Mouse (Mus musculus): Measurements from ENCODE around the gene Gm5269. TPM values are rescaled to one million over a fixed set of nuclear protein-coding genes. Genes with fewer than 3 reads are reported as not detected.

Gm5269 gene
- polyA plus RNA-seq, 1 experiment from 2014 or later = not detected

DNA sequence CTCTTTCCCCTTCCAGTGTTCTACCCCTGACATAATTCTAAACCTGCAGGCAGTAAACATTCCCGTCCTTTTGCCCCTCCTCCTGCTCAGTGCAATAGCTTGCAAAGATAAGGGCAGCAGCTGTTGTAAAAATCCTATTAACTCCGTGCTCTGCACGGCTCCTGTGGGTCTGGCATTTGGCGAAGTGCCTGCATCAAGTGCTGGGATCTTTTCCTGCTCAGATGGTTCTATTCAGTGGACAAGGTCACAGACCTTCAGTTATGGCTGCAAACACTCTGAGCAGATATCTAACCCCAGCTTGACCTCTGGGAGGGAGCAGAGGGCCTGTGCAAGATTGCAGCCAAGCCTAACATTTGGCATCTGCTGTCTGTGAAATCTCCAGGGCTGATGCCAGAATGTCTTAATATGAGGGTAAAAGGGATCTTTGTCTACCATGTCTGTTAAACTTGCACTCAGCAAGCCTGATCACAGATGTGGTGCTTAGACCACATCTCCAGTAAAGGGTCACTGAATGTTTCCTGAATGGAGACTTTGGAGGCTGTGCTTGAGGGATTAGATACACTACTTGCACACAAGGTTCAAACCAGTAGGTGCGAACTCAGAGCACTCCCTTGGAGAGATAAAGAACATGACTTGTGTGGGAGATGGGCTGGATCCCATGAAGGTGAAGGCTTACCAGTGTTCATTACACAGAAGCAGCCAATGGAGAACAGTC, 15.2 kb upstream of the Gm5269 start:
- no peak overlapping the region for H3K4me3 ChIP-seq
- H3K27me3 ChIP-seq (ENCODE audit: low read depth, poor library complexity, severe bottlenecking) = no peaks in the 10 kb centered on the region
- no peaks in the 10 kb centered on the region for H3K36me3 ChIP-seq
- DNase-seq (ENCODE audit: low spot score) = peak; percentile 42
- peaks cover 12% of the 10 kb centered on the region for H3K4me1 ChIP-seq
- H3K9me3 ChIP-seq (replicated peaks) = no peaks in the 10 kb centered on the region
- no peak overlapping the region for H3K27ac ChIP-seq
- WGBS = 14% methylated on average over 5 of the region's 5 CpGs

- Histone ChIP-seq H3K4me1 (peaks cover 12% of the 10 kb centered on the region), H3K36me3 (no peaks in the 10 kb centered on the region), H3K4me3 (no peak overlapping the region), H3K27ac (no peak overlapping the region), H3K27me3 (ENCODE audit: low read depth, poor library complexity, severe bottlenecking) (no peaks in the 10 kb centered on the region), H3K9me3 (replicated peaks) (no peaks in the 10 kb centered on the region)
- no peak for DNase-seq (ENCODE audit: low spot score)
- WGBS = 85% methylated on average over 3 of the region's 3 CpGs
These were observed 14.1 kb upstream of the Gm5269 start for GRCm38 (mm10) chr1:45904161-45904560.

DNA sequence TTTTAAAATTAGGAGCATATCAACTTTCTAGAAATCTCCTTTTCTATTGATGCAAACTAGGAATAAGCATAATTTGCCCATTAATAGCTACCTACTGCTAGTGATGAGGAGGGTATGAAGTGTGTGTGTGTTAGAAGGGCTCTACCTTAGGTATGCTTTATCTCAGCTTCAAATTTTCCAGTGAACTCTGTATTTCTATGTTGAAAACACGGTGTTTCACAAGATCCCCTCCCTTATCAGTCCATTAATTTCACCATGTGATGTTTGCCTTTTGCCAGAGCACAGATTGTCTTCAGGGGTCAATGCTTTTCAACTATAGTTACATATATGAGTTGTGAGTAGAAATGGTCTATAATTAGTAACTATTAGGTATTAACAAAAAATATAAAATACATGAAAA, 8.0 kb upstream of the Gm5269 start:
- H3K36me3 ChIP-seq = no peaks in the 10 kb centered on the region
- no peaks in the 10 kb centered on the region for H3K9me3 ChIP-seq (replicated peaks)
- WGBS = 64% methylated on average over 1 of the region's 1 CpGs
- no peak for DNase-seq (ENCODE audit: low spot score)
- H3K27ac ChIP-seq = no peak overlapping the region
- H3K4me3 ChIP-seq = no peak overlapping the region
- H3K27me3 ChIP-seq (ENCODE audit: low read depth, poor library complexity, severe bottlenecking) = no peaks in the 10 kb centered on the region
- no peaks in the 10 kb centered on the region for H3K4me1 ChIP-seq

DNA sequence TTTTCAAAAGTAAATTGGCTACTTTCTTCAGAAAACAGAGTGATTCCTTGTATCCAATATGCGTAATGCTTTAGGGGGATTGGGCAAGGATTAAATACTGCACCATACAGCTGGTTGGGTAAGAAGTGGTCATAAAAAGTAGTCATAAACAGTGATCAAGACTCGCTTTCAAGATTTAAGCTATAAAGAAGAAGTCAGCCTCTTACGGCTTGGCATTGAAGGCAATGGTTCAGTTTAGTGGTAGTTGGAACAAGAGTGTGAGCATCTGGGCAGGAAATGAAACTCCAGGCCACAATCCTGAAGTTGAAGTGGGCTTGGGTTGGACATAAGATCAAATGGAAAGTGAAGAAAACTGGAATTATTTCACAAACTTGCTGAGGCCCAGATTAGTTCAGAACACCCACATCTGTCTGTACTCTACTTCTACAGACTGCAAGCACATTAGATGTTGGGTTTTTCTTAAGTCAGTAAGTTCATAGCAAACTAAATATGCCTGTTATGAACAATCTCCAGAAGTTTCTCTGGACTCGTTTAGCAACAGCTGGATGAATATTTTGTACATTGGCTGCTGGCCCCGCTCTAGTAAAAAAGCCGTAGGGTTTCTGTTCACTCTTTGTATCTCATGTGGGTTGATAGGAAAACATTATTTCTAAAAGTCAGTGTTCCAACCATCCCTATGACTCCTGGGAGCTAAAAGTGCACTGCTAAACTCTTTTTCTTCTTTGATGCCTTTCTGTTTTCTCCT, 4.3 kb upstream of the Gm5269 start:
- Histone ChIP-seq H3K4me3 (no peak overlapping the region), H3K9me3 (replicated peaks) (no peaks in the 10 kb centered on the region), H3K4me1 (peaks cover 7% of the 10 kb centered on the region), H3K36me3 (no peaks in the 10 kb centered on the region), H3K27me3 (ENCODE audit: low read depth, poor library complexity, severe bottlenecking) (no peaks in the 10 kb centered on the region), H3K27ac (no peak overlapping the region)
- DNase-seq (ENCODE audit: low spot score) = no peak
- WGBS = 84% methylated on average over 6 of the region's 6 CpGs

DNA sequence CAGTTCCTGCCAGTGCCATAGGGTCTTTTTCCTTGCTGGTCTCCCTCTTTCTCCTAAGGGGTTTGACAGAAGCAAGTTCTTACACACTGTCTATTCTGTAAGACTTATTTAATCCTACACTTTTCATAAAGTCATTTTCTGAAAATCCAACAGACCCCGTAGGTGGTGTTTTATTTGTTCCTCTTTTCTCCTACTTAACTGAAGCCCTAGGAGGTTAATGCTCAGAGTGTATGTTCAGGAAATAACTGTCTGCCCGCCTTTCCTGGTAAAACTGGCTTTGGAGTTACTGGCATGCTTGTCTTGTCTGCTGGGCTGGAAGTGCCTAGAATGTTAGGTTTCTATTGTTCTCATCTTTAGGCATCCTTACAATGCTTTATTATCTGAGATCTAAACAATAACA, 1.9 kb upstream of the Gm5269 start:
- no peak for DNase-seq (ENCODE audit: low spot score)
- Histone ChIP-seq H3K36me3 (no peaks in the 10 kb centered on the region), H3K27ac (no peak overlapping the region), H3K4me1 (peaks cover 14% of the 10 kb centered on the region), H3K27me3 (ENCODE audit: low read depth, poor library complexity, severe bottlenecking) (no peaks in the 10 kb centered on the region), H3K9me3 (replicated peaks) (no peaks in the 10 kb centered on the region), H3K4me3 (no peak overlapping the region)
- WGBS = 87% methylated on average over 2 of the region's 2 CpGs

GRCm38 (mm10) chr1:45886800-45887199, 3.3 kb downstream of the Gm5269 start:
- H3K36me3 ChIP-seq = no peaks in the 10 kb centered on the region
- H3K9me3 ChIP-seq (replicated peaks) = no peaks in the 10 kb centered on the region
- no peaks in the 10 kb centered on the region for H3K27me3 ChIP-seq (ENCODE audit: low read depth, poor library complexity, severe bottlenecking)
- H3K4me1 ChIP-seq = peaks cover 8% of the 10 kb centered on the region
- DNase-seq (ENCODE audit: low spot score) = no peak
- H3K4me3 ChIP-seq = no peak overlapping the region
- H3K27ac ChIP-seq = no peak overlapping the region
- WGBS = 87% methylated on average over 9 of the region's 9 CpGs

- no peaks in the 10 kb centered on the region for H3K27me3 ChIP-seq (ENCODE audit: low read depth, poor library complexity, severe bottlenecking)
- no peaks in the 10 kb centered on the region for H3K4me1 ChIP-seq
- no peak overlapping the region for H3K27ac ChIP-seq
- no peak overlapping the region for H3K4me3 ChIP-seq
- DNase-seq (ENCODE audit: low spot score) = no peak
- no peaks in the 10 kb centered on the region for H3K36me3 ChIP-seq
- H3K9me3 ChIP-seq (replicated peaks) = no peaks in the 10 kb centered on the region
These were observed 6.7 kb downstream of the Gm5269 start for GRCm38 (mm10) chr1:45883378-45883777.

GRCm38 (mm10) chr1:45882076-45882475, 8.0 kb downstream of the Gm5269 start:
- Histone ChIP-seq H3K4me3 (no peak overlapping the region), H3K36me3 (no peaks in the 10 kb centered on the region), H3K27me3 (ENCODE audit: low read depth, poor library complexity, severe bottlenecking) (no peaks in the 10 kb centered on the region), H3K4me1 (no peaks in the 10 kb centered on the region), H3K27ac (no peak overlapping the region), H3K9me3 (replicated peaks) (no peaks in the 10 kb centered on the region)
- WGBS = 32% methylated on average over 6 of the region's 6 CpGs
- no peak for DNase-seq (ENCODE audit: low spot score)

DNA sequence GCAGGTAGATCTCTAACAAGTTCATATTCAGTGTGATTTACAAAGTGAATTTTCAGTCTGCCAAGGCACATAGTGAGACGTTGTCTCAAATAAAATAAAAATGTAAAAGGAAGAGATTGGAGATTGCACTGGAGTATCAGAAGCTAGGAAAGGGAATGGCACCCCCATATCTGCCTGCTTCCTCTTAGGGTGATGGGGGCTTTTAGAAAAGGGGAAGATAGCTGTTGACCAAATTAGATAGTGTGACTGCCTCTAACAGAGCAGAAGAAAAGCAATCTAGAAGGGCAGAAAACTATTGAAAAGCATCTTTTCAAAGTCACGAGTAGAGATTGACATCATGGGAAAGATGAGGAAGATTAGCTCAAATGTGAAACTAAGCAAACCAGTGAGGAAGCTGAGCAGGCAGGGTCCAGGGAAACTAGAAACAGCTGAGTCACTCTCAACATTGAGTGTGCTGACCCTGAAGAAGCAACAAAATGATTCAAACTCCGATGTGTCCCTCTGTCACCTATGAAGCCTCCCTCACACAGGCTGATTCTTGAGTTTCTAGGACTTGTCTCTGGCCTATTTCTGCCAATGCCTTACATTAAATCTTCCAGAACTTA, 8.7 kb downstream of the Gm5269 start:
- no peaks in the 10 kb centered on the region for H3K36me3 ChIP-seq
- H3K27me3 ChIP-seq (ENCODE audit: low read depth, poor library complexity, severe bottlenecking) = no peaks in the 10 kb centered on the region
- no peak overlapping the region for H3K4me3 ChIP-seq
- H3K27ac ChIP-seq = no peak overlapping the region
- no peaks in the 10 kb centered on the region for H3K9me3 ChIP-seq (replicated peaks)
- no peak for DNase-seq (ENCODE audit: low spot score)
- H3K4me1 ChIP-seq = no peaks in the 10 kb centered on the region
- WGBS = 85% methylated on average over 3 of the region's 3 CpGs

DNA sequence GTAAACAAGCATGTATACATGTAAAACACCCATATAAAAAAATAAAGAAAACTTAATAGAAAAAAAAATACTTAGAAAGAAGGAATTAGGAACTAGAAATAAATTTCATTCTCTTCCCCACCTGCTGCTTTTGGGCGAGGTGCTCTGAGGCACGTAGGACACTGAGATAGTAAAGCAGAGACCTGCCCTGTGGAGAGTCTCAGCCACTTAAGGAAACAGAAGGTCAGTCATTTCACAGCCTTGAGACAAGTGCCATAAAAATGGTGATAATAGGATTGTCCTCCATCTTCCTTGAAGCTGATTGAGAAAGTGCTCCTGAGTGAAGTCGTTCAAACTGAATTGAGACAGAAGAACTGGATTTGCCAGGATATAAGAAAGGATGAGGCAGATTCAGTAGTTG, 12.6 kb downstream of the Gm5269 start:
- no peaks in the 10 kb centered on the region for H3K4me1 ChIP-seq
- H3K4me3 ChIP-seq = no peak overlapping the region
- no peaks in the 10 kb centered on the region for H3K27me3 ChIP-seq (ENCODE audit: low read depth, poor library complexity, severe bottlenecking)
- no peak overlapping the region for H3K27ac ChIP-seq
- no peaks in the 10 kb centered on the region for H3K36me3 ChIP-seq
- no peak for DNase-seq (ENCODE audit: low spot score)
- H3K9me3 ChIP-seq (replicated peaks) = no peaks in the 10 kb centered on the region
- 69% methylated on average over 3 of the region's 3 CpGs for WGBS

DNA sequence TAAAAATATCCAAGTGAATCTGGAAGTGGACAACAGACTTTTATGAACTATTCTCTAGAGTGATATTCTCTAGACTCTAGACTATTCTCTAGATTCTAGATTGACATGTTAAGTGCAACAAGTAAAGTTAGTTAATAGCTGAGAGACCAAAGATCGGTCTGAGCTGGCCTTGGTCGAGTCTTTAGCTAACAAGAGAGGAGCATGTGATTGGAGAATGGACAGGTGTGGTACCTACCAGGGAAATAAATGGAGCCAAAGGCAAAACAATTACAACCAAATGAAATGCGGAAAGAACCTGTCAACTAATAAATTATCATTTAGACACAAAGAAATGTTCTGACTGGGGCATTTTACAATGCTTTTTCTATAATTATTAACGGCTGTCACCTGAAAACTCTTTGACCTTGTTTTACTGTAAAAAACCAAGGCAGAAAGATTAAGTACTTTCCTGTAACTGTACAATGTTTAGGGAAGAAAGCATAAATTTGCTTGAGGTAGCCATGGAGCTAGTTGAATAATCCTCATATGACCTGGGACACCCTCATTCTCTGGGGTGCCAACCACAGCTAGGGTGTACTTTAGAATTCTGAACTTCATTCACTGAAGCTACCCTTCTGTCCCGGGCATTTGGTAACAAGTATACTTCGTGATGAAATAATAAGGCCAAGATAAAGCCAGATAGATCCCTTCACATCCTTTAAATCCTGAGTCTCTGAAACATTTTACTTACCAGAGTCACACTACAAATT, 13.4 kb downstream of the Gm5269 start:
- Histone ChIP-seq H3K4me3 (no peak overlapping the region), H3K36me3 (no peaks in the 10 kb centered on the region), H3K9me3 (replicated peaks) (no peaks in the 10 kb centered on the region), H3K27me3 (ENCODE audit: low read depth, poor library complexity, severe bottlenecking) (no peaks in the 10 kb centered on the region), H3K27ac (no peak overlapping the region), H3K4me1 (no peaks in the 10 kb centered on the region)
- DNase-seq (ENCODE audit: low spot score) = no peak
- 92% methylated on average over 6 of the region's 6 CpGs for WGBS

DNA sequence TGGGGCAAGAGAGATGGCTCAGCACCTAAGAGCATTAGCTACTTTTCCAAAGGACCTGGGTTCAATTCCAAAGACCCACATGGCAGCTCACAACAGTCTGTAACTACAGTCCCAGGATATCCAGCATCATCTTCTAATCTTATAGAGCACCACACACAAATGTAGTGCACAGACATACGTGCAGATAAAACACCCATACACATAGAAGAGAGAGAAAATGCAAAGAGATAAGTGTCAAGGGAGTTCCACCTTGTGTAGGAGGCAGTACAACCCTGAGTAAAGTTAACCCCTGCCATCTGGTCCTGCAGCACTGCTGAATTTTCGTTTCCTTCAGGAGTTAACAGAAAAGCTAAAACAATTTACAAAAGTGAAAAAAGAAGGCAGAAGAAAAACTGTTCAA, 14.4 kb downstream of the Gm5269 start:
- Histone ChIP-seq H3K36me3 (no peaks in the 10 kb centered on the region), H3K4me3 (no peak overlapping the region), H3K9me3 (replicated peaks) (no peaks in the 10 kb centered on the region), H3K4me1 (no peaks in the 10 kb centered on the region), H3K27me3 (ENCODE audit: low read depth, poor library complexity, severe bottlenecking) (no peaks in the 10 kb centered on the region), H3K27ac (no peak overlapping the region)
- no peak for DNase-seq (ENCODE audit: low spot score)
- 68% methylated on average over 2 of the region's 2 CpGs for WGBS

DNA sequence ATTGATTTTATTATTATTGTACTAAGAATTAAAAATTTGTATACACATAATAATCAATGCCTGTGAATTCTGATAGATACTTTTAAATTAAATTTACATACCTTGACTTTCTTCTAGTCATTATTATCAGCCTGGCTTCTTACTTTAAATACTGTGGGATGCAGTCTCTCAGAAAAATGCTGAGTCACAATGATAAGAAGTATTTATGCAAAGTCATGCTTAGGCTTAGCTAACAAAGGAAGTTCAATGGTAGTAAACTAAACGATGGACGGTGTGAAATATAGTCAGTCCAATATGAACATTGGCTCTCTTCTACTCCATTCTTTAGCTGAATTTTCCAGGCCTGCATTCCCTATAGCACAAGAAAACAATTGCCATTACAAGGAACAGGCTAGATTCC, 16.8 kb downstream of the Gm5269 start:
- H3K4me1 ChIP-seq = peaks cover 4% of the 10 kb centered on the region; the same call in 1 of the 2 replicates
- H3K9me3 ChIP-seq (replicated peaks) = no peaks in the 10 kb centered on the region
- no peaks in the 10 kb centered on the region for H3K36me3 ChIP-seq
- DNase-seq (ENCODE audit: low spot score) = no peak
- WGBS = 91% methylated on average over 2 of the region's 2 CpGs
- no peak overlapping the region for H3K4me3 ChIP-seq
- H3K27me3 ChIP-seq (ENCODE audit: low read depth, poor library complexity, severe bottlenecking) = no peaks in the 10 kb centered on the region
- H3K27ac ChIP-seq = no peak overlapping the region
